Mouse (Mus musculus) B cell, adult 2 months (primary cell): ENCODE data around the gene Ipo11.

Experiments
- DNase-seq, 2 experiments: peaks; one replicate each; pipeline ENCODE4 v3.0.0; 2022

Ipo11 gene

GRCm38 (mm10) chr13:106813087-106813486, 123.7 kb downstream of the Ipo11 start:
- peak; percentile 62 to 68 for DNase-seq

- DNase-seq = no peak
Observed at GRCm38 (mm10) chr13:106810156-106810555, 126.6 kb downstream of the Ipo11 start.

- no peak for DNase-seq
Observed at GRCm38 (mm10) chr13:106808821-106809220, 127.9 kb downstream of the Ipo11 start.

DNA sequence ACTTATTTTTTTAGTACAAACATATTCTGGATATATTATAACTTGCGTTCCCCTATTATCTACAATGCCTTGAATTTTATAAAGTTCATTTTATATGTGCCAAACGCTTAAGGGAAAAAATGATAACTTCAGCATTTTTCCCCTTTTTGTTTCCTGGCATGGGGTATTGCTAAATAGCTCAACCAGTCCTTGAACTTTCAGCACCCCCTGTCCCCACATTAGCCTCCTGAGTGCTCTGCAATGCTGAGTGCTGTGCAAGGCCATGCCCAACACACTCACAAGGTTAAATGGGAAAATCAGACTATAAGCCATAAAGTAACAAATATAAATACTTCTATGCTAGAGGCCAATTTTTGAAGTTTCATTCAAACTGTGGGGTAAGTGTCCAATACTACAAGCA, 128.4 kb downstream of the Ipo11 start:
- DNase-seq = no peak

- no peak for DNase-seq
Observed at GRCm38 (mm10) chr13:106807303-106807702, 129.5 kb downstream of the Ipo11 start.

- DNase-seq = no peak
Observed at GRCm38 (mm10) chr13:106805146-106805545, 131.6 kb downstream of the Ipo11 start.

DNA sequence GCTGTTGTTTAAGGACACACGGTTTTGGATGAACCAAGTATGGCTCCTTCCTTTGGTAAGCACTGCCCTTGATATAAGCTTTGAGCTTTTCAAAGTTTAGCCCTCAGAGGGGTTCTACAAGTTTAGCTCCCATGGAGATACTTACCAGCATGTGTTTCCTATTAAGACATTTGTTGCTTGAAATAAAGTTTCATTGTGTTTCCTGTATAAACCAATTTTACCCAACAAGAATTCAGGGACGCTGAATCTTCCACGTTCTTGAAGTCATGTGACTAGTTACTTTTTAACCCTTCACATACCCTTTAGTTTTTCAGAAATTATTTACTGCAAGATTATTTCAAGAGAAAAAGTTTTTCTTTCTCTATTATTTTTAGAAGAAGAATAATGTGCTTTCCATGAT, 138.7 kb downstream of the Ipo11 start:
- DNase-seq = no peak

DNA sequence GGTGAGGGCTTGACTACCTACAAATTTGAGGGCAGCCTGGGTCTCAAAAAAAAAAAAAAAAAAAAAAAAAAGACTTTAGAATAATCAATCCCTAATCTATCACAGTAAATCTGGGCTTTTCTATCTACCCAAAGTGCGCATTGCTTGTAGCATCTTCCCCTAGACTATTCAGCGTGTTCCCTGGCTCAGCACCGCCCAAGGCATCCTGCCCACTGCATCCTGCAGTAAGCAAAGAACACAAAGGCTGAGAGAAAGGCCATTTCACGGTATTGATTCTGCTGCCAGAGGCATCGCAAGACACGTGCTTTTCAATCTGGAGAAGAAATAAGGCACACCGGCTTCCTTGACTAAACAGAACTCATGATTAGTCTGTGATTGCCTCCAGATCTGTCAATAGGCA, 147.9 kb downstream of the Ipo11 start:
- DNase-seq = no peak

DNA sequence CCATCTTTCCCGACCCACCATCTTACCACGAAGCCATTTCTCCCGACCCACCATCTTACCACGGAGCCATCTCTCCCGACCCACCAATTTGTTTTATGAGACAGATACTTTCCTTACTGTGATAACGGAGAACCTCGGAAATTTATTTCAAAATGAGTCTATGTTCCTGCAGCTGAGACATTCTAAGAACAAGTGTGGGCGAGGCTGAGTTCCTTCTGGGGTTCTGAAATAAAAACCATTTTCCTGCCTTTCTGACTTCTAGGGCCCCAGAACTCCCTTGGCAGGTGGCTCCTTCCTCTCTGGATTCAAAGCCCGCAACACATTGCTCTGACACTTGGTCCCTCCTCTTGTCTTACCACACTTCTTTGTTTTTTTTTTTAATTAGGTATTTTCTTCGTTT, 168.0 kb downstream of the Ipo11 start:
- no peak for DNase-seq

GRCm38 (mm10) chr13:106762611-106763010, 174.1 kb downstream of the Ipo11 start:
- DNase-seq = no peak

GRCm38 (mm10) chr13:106761661-106762060, 175.1 kb downstream of the Ipo11 start:
- DNase-seq = no peak

DNA sequence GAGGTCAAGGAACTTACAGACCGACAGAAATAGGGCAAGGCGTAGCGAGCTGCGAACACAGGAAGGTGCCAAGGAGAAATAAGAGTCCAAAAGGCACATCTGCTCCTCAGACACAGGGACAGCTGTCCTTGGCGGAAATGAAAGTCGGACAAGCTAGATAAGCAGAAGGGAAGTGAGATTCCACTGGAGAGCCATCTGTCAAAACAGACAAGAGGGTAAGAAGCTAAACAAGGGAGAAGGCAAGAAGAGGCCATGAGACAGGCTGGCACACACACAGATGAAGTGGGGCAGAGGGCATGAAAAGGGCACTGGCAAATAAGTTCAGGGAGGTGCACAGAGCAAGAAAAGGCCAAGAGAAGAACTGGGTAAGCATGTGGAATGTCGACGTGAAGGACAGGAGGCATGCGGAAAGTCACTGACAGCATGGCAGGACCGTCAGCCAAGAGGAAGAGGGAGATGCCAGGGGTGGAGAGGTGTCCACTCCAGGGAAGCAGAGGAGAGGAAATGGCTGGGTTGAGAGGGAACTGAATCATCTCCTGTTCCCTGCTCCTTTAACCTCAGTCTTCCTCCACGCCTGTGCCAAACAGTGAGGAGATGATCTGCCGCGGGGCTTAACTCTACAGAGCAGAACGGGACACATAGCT, 176.4 kb downstream of the Ipo11 start:
- DNase-seq = no peak

DNA sequence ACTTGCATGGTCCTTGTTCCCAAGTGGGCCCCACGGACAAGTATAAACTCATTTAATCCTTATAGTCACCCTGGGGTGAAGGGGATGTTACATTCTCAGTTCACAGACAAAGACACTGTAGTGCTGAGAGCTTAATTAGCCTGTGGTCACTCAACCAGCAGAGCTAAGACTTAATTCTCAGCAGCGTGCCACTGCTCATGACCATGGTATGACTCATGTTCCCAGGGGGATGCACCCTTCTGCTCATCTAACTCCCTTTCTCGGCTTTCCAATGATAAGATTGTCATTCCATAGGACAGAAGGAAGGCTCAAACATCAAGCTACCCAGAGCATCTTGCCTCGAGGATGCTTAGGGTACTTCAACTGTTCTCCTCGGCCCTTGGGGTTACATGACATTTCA, 180.9 kb downstream of the Ipo11 start:
- no peak for DNase-seq

- no peak for DNase-seq
Observed at GRCm38 (mm10) chr13:106754216-106754615, 182.5 kb downstream of the Ipo11 start.

GRCm38 (mm10) chr13:106751951-106752350, 184.8 kb downstream of the Ipo11 start:
- DNase-seq = no peak

DNA sequence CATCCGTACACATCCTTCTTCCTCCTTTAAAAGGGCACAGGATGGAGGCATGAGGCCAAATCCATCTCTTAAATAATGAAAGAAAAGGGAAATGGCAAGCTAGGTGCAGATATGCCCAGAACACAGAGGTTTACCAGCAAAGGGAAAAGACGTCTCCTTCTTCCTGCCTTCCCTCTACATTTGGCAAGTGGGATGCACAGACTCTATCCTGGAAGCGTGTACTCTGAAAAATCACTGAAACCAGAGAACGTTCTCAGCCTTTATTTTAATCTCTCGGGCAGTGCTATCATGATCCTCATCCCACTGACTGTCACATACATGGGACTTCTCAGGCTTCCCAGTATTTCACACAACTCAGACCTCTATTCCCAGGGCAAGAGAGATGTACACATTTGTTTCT, 189.9 kb downstream of the Ipo11 start:
- DNase-seq = no peak

GRCm38 (mm10) chr13:106745201-106745600, 191.6 kb downstream of the Ipo11 start:
- no peak for DNase-seq
